Mouse (Mus musculus) heart, adult 18-20 months (tissue): ENCODE data around the gene Grb10. TPM values are rescaled to one million over a fixed set of nuclear protein-coding genes. Genes with fewer than 3 reads are reported as not detected.
A peak's percentile ranks its signal among the peaks of the same experiment; 100 is the strongest.

Source experiments
- DNase-seq, 2 experiments: peaks; one replicate each; pipeline ENCODE4 v3.0.0; 2021 to 2022; ENCODE audit warnings: mixed read lengths in 1 of 2
- long read RNA-seq, 2 experiments: library from polyadenylated mRNA; stranded (forward); transcript quantifications; one replicate each; pipeline ENCODE4 v2.0.0; 2021
- total RNA-seq, 2 experiments: library from RNA; stranded (reverse); gene quantifications; 2 replicates each; pipeline ENCODE4 v1.2.3; 2021

Gene Grb10
- total RNA-seq, result 10 to 100 TPM; 55.7 to 65.7 TPM
- long read RNA-seq, experiment 1, partial matches to known transcripts, result 0 of 3 reads
- long read RNA-seq, experiment 1, other reads (novel, unspliced or antisense), result 3 of 3 reads
- long read RNA-seq, experiment 2, partial matches to known transcripts, result 0 of 1 reads
- long read RNA-seq, experiment 2, other reads (novel, unspliced or antisense), result 1 of 1 reads

- no peak for DNase-seq
Observed at GRCm38 (mm10) chr11:12038470-12038985, at the start of gene Grb10. Gene Grb10 (minus strand): TSS chr11:12038683.

- DNase-seq, result no peak
Observed at GRCm38 (mm10) chr11:12081638-12082037, 43.2 kb upstream of the Grb10 start.

- no peak for DNase-seq
Observed at GRCm38 (mm10) chr11:12079231-12079630, 40.7 kb upstream of the Grb10 start.

GRCm38 (mm10) chr11:12075449-12075848 is 37.0 kb upstream of the Grb10 start:
- DNase-seq, result no peak

- no peak for DNase-seq
Observed at GRCm38 (mm10) chr11:12073394-12074226, 35.1 kb upstream of the Grb10 start.

- DNase-seq, result no peak
Observed at GRCm38 (mm10) chr11:12072322-12072721, 33.8 kb upstream of the Grb10 start.

- DNase-seq, result no peak
Observed at GRCm38 (mm10) chr11:12059005-12059404, 20.5 kb upstream of the Grb10 start.

- DNase-seq, result peak in 1 of 2 experiments; percentile 51
Observed at GRCm38 (mm10) chr11:12048547-12049327, 10.3 kb upstream of the Grb10 start.

- no peak for DNase-seq
Observed at GRCm38 (mm10) chr11:12048135-12048534, 9.7 kb upstream of the Grb10 start.

GRCm38 (mm10) chr11:12044245-12044644 is 5.8 kb upstream of the Grb10 start:
- no peak for DNase-seq

GRCm38 (mm10) chr11:12041787-12042186 is 3.3 kb upstream of the Grb10 start:
- DNase-seq, result no peak

- DNase-seq, result no peak
Observed at GRCm38 (mm10) chr11:12041379-12041778, 2.9 kb upstream of the Grb10 start.

GRCm38 (mm10) chr11:12040391-12040790 is 1.9 kb upstream of the Grb10 start:
- no peak for DNase-seq

- DNase-seq, result no peak
Observed at GRCm38 (mm10) chr11:12039748-12040147, 1.3 kb upstream of the Grb10 start.

GRCm38 (mm10) chr11:12039098-12039497 is 615 bp upstream of the Grb10 start:
- DNase-seq, result no peak

GRCm38 (mm10) chr11:12037689-12038469 is 604 bp downstream of the Grb10 start:
- peak in 1 of 2 experiments; percentile 42 for DNase-seq

GRCm38 (mm10) chr11:12037075-12037686 is 1.3 kb downstream of the Grb10 start:
- DNase-seq, result peak; percentile 68 to 78

GRCm38 (mm10) chr11:12035916-12036910 is 2.3 kb downstream of the Grb10 start:
- peak in 1 of 2 experiments; percentile 51 for DNase-seq

- peak in 1 of 2 experiments; percentile 37 for DNase-seq
Observed at GRCm38 (mm10) chr11:12035324-12035723, 3.2 kb downstream of the Grb10 start.

- DNase-seq, result no peak
Observed at GRCm38 (mm10) chr11:12034781-12035180, 3.7 kb downstream of the Grb10 start.
